Mouse (Mus musculus) megakaryocyte, embryonic 14.5 days (primary cell): ENCODE results near the gene Nhlrc4.

Source experiments
- FLI1 ChIP-seq: IDR thresholded peaks from 2 replicates; pipeline ENCODE4 v1.6.1; 2012; ENCODE audit warnings: low read length, inconsistent platforms, mixed read lengths
- GATA1 ChIP-seq: IDR thresholded peaks from 3 replicates; pipeline ENCODE4 v1.6.1; 2012; ENCODE audit warnings: mixed read lengths, low read length, inconsistent platforms, borderline replicate concordance

GRCm38 (mm10) chr17:25913877-25914275, 30.9 kb downstream of the Nhlrc4 start:
- no peak for TF ChIP-seq GATA1
- TF ChIP-seq FLI1 = no peak
